Mouse (Mus musculus) bone marrow macrophage, adult 2 months (primary cell): ENCODE measurements around the gene Aldh3b3. TPM values are rescaled to one million over a fixed set of nuclear protein-coding genes. Genes with fewer than 3 reads are reported as not detected.
A peak's percentile ranks its signal among the peaks of the same experiment; 100 is the strongest.
"Not testable (repeated sequence)": the region's sequence is repeated elsewhere in the genome, so short reads cannot be mapped to it uniquely, and the experiment has no call there.

Experiments
- H3K27ac ChIP-seq: 2 replicates; pipeline ENCODE4 v1.5.1; 2012; ENCODE audit warnings: low read depth, low read length; ENCODE audit not compliant: insufficient read depth
- H3K4me1 ChIP-seq: 2 replicates; pipeline ENCODE4 v1.6.1; 2012; ENCODE audit warnings: low read length; ENCODE audit not compliant: control insufficient read depth, insufficient read depth
- H3K4me3 ChIP-seq: 2 replicates; pipeline ENCODE4 v1.5.1; 2012; ENCODE audit warnings: mild to moderate bottlenecking, low read length, moderate library complexity; ENCODE audit not compliant: insufficient read depth
- CTCF ChIP-seq: IDR thresholded peaks from 2 replicates; pipeline ENCODE4 v1.5.1; 2012; ENCODE audit warnings: low read depth, mild to moderate bottlenecking, low read length, moderate library complexity
- POLR2A ChIP-seq: IDR thresholded peaks from 2 replicates; pipeline ENCODE4 v1.6.1; 2012; ENCODE audit warnings: mild to moderate bottlenecking, low read depth, low read length, borderline replicate concordance
- polyA plus RNA-seq: library from polyadenylated mRNA; stranded (reverse); fragments of >200 nt; gene quantifications from 2 replicates; pipeline ENCODE4 v1.2.4, GENCODE M21; 2012; ENCODE audit not compliant: missing spikeins, insufficient read depth, insufficient read length

The Aldh3b3 gene
- polyA plus RNA-seq, 1 experiment, result not detected

GRCm38 (mm10) chr19:3966330-3967075, 8.1 kb downstream of the Aldh3b3 start:
- H3K4me1 ChIP-seq, result no peaks in the 10 kb centered on the region
- H3K27ac ChIP-seq, result no peak overlapping the region
- H3K4me3 ChIP-seq, result no peak overlapping the region
- no peak for TF ChIP-seq POLR2A
- TF ChIP-seq CTCF, result no peak

DNA sequence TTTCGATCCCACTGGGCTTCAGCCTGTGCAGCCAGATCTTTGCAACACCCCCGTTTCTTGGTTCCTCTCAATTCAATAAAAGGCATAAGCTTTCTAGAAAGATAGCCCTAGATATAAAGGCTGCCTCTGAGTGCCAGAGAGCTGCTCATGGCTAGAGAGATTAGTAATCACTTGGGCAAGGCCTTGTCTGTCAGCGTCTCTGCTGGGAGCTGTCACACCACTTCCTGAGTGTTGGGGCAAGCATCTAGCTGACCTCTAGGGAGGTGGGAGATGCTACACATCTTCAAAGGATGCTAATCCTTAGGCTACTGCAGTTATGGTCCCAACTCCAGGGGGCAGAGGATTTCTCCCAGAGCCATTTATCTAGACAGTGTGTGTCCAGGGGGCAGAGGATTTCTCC, 8.8 kb downstream of the Aldh3b3 start:
- TF ChIP-seq POLR2A (no peak), CTCF (no peak)

GRCm38 (mm10) chr19:3972229-3972628, 13.8 kb downstream of the Aldh3b3 start, which contains the start of gene Aldh3b2:
Aldh3b2 (plus strand) TSS chr19:3972328.
- no peak within 1 kb of the TSS for H3K27ac ChIP-seq
- no peak within 1 kb of the TSS for H3K4me3 ChIP-seq
- TF ChIP-seq POLR2A, result no peak
- no peak for TF ChIP-seq CTCF
- H3K4me1 ChIP-seq, result no peaks in the 10 kb centered on the region

More for the DNA sequence above, 8.8 kb downstream of the Aldh3b3 start:
- no peak overlapping the region for H3K27ac ChIP-seq
- H3K4me3 ChIP-seq, result no peak overlapping the region
- no peaks in the 10 kb centered on the region for H3K4me1 ChIP-seq

GRCm38 (mm10) chr19:3974608-3975007, 16.2 kb downstream of the Aldh3b3 start:
- H3K27ac ChIP-seq, result not testable (repeated sequence)

DNA sequence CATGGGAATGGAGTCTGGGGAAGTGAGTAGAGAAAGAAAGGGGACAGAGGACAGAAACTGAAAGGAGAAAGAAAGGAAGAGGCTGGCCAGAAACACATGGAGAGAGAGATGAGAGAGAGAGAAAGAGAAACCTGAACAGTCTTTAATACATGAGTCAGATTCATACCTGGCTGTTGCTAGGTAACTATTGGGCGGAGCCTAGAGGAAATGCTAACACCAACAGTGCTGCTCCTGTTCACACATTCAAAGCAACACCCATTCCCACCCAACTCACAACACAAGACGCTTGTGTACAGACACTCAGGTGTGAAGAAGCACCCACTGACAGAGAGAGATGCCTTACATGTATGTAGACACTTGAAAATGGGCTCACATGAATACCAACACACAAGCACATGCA, 17.4 kb downstream of the Aldh3b3 start:
- H3K4me3 ChIP-seq, result no peak overlapping the region
- no peak overlapping the region for H3K27ac ChIP-seq
- TF ChIP-seq POLR2A (no peak), CTCF (no peak)
- no peaks in the 10 kb centered on the region for H3K4me1 ChIP-seq

More at GRCm38 (mm10) chr19:3974608-3975007, 16.2 kb downstream of the Aldh3b3 start:
- not testable (repeated sequence) for H3K4me3 ChIP-seq, H3K4me1 ChIP-seq

- H3K4me1 ChIP-seq, result no peaks in the 10 kb centered on the region
- H3K4me3 ChIP-seq, result no peak overlapping the region
- no peak overlapping the region for H3K27ac ChIP-seq
- TF ChIP-seq POLR2A, result no peak
- TF ChIP-seq CTCF, result peak; percentile 39; the same call in 1 of the 2 replicates
Measured at GRCm38 (mm10) chr19:3980309-3980708, 21.9 kb downstream of the Aldh3b3 start.

- TF ChIP-seq POLR2A, result no peak
- no peak for TF ChIP-seq CTCF
- Histone ChIP-seq H3K27ac (no peak overlapping the region), H3K4me3 (no peak overlapping the region), H3K4me1 (no peaks in the 10 kb centered on the region)
Measured at GRCm38 (mm10) chr19:3980917-3981316, 22.5 kb downstream of the Aldh3b3 start.

DNA sequence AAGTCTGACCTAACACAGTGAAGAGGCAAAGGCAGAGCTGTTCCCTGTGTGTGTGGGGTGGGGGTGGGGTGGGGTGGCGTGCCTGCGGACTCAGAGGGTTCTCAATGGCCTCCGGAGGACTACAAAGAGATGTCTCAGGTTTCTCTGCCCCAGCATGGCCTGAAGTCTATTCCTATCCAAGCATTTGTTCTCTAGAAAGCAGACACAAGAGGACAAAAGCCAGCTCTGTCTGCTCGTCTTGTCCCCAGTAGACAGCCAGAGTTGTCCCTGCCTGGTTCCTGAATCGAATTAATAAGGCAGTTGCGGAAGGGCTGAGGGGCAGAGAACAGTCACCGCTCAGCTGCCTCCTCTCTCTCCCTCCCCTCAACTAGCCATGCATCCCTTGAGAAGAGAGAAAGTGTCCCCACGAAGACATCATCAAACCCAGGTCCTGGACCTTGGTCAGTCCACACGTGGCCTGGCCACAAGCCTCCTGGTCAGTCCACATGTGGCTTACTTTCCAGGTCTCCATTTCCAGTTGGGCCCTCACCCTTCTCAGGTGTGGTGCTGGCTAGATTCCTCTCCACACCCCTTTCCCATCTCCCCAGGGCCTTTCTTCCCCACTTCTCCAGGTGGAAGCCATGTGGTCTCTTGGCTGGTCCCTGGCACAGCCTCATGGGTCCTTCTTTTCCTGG, 25.2 kb downstream of the Aldh3b3 start:
- TF ChIP-seq POLR2A, result no peak
- TF ChIP-seq CTCF, result no peak
- Histone ChIP-seq H3K4me3 (no peak overlapping the region), H3K27ac (no peak overlapping the region), H3K4me1 (peaks cover 5% of the 10 kb centered on the region; the same call in 1 of the 2 replicates)

- peaks cover 5% of the 10 kb centered on the region; the same call in 1 of the 2 replicates for H3K4me1 ChIP-seq
- H3K27ac ChIP-seq, result no peak overlapping the region
- H3K4me3 ChIP-seq, result no peak overlapping the region
- TF ChIP-seq CTCF (no peak), POLR2A (no peak)
Measured at GRCm38 (mm10) chr19:3985261-3985681, 26.8 kb downstream of the Aldh3b3 start.

DNA sequence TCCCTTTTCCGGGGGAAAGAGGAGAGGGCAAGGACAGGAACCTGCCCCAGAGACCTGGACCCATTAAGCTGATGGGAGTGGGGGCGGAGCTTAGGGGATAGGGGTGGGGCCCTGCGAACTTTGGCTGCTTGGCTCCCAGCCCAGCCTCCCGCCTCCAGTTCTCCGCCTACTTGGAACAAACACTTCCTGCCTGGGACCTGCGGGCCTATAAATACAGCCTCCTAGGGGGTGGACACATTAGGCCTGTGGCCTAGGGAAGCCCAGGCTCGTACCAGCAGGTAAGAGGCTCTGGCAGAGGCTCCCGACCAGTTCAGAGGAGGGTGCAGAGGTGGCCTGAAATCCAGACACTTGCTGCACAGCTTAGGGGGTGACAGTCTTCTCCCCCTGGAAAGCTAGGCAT, 27.9 kb downstream of the Aldh3b3 start, which contains the start of gene Acy3:
TSS of gene Acy3 (plus strand) at position 237 of the 400 bp plus-strand sequence.
- TF ChIP-seq CTCF, result no peak
- no peak for TF ChIP-seq POLR2A
- no peak within 1 kb of the TSS for H3K27ac ChIP-seq
- H3K4me3 ChIP-seq, result no peak within 1 kb of the TSS
- H3K4me1 ChIP-seq, result peaks cover 5% of the 10 kb centered on the region; the same call in 1 of the 2 replicates

GRCm38 (mm10) chr19:3988066-3988465, 29.6 kb downstream of the Aldh3b3 start:
- H3K4me1 ChIP-seq, result peaks cover 5% of the 10 kb centered on the region; the same call in 1 of the 2 replicates
- TF ChIP-seq CTCF, result no peak
- no peak for TF ChIP-seq POLR2A
- H3K4me3 ChIP-seq, result no peak overlapping the region
- H3K27ac ChIP-seq, result no peak overlapping the region
